Mouse (Mus musculus) kidney, adult 2 months (tissue): Measurements from ENCODE around the gene Znrf1.

Source experiments
- CTCF ChIP-seq: fragments of 200-500 bp; conservative IDR thresholded peaks from 2 replicates; pipeline ENCODE4 v1.5.1; 2011; ENCODE audit warnings: low read depth, mild to moderate bottlenecking, control low read depth, low read length, moderate library complexity, mixed read lengths; ENCODE audit not compliant: insufficient read depth, insufficient read length
- POLR2A ChIP-seq: fragments of 200-500 bp; IDR thresholded peaks from one replicate; pipeline ENCODE4 v1.6.1; 2011; ENCODE audit warnings: low read depth, low read length, control low read depth

DNA sequence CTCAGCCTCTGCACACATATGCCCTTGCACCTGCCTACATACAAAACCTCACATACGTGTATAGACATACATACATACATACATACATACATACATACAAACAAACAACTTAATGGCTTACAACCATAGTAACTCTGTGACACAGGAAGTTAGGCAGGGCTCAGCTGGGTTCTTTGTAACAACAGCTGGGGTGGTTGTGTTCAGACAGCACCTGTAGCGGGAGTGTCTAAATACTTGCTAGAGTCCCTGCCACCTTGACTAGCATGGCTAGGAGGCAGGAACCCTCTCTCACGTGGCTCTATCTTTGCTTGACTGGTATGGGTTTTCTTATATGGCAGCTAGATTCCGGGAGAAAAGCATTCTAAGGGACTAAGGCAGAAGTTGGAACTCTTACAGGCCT is 27.8 kb downstream of the Znrf1 start:
- TF ChIP-seq POLR2A (no peak), CTCF (no peak)
